Mouse (Mus musculus): ENCODE data around the gene Ubxn1.
"Not testable (repeated sequence)": the region's sequence is repeated elsewhere in the genome, so short reads cannot be mapped to it uniquely, and the experiment has no call there.

Gene Ubxn1

GRCm38 (mm10) chr19:8859018-8859417 is 12.3 kb upstream of the Ubxn1 start:
- DNase-seq = peak; percentile 59 to 61

- no peak for DNase-seq
Measured at GRCm38 (mm10) chr19:8864265-8864664, 7.0 kb upstream of the Ubxn1 start.

- DNase-seq = not testable (repeated sequence)
Measured at GRCm38 (mm10) chr19:8870381-8870780, 915 bp upstream of the Ubxn1 start.

GRCm38 (mm10) chr19:8870838-8871237 is 458 bp upstream of the Ubxn1 start:
- DNase-seq = no peak

GRCm38 (mm10) chr19:8872266-8872840 is 1.1 kb downstream of the Ubxn1 start:
- no peak for DNase-seq

- no peak for DNase-seq
Measured at GRCm38 (mm10) chr19:8875031-8875430, 3.7 kb downstream of the Ubxn1 start.

- peak; percentile 90 to 91 for DNase-seq
Measured at GRCm38 (mm10) chr19:8880311-8881033, 9.2 kb downstream of the Ubxn1 start, which contains the start of gene Uqcc3. Gene Uqcc3 (minus strand): TSS chr19:8880923.

GRCm38 (mm10) chr19:8881034-8881392 is 9.7 kb downstream of the Ubxn1 start:
- no peak for DNase-seq

- DNase-seq = no peak
Measured at GRCm38 (mm10) chr19:8883616-8884015, 12.3 kb downstream of the Ubxn1 start, which contains the start of the genes Lbhd1 and Gm49403. Gene Lbhd1 (plus strand): TSS chr19:8883732. Gene Gm49403 (plus strand): TSS chr19:8883930.

GRCm38 (mm10) chr19:8886916-8887584 is 15.8 kb downstream of the Ubxn1 start:
- no peak for DNase-seq

- no peak for DNase-seq
Measured at GRCm38 (mm10) chr19:8887585-8888463, 16.5 kb downstream of the Ubxn1 start.

- peak; percentile 94 to 95 for DNase-seq
Measured at GRCm38 (mm10) chr19:8888511-8889385, 17.5 kb downstream of the Ubxn1 start, which contains the start of the genes 1810009A15Rik and Gm49416. Gene 1810009A15Rik (plus strand): TSS chr19:8888853. Gene Gm49416 (plus strand): TSS chr19:8888926.

- peak; percentile 87 to 88 for DNase-seq
Measured at GRCm38 (mm10) chr19:8892829-8893766, 21.8 kb downstream of the Ubxn1 start, which contains the start of gene Ints5. Gene Ints5 (plus strand): TSS chr19:8893005.

- DNase-seq = no peak
Measured at GRCm38 (mm10) chr19:8895397-8895960, 24.2 kb downstream of the Ubxn1 start.

- DNase-seq = not testable (repeated sequence)
Measured at GRCm38 (mm10) chr19:8896231-8896630, 24.9 kb downstream of the Ubxn1 start.

GRCm38 (mm10) chr19:8897211-8897864 is 26.0 kb downstream of the Ubxn1 start:
- DNase-seq = not testable (repeated sequence)

GRCm38 (mm10) chr19:8897865-8898495 is 26.7 kb downstream of the Ubxn1 start, which contains the start of gene Ganab:
Gene Ganab (plus strand): TSS chr19:8898071.
- peak; percentile 96 for DNase-seq

GRCm38 (mm10) chr19:8898576-8898975 is 27.3 kb downstream of the Ubxn1 start:
- DNase-seq = peak in 1 of 2 experiments; percentile 14

- DNase-seq = no peak
Measured at GRCm38 (mm10) chr19:8899079-8899478, 27.8 kb downstream of the Ubxn1 start.

All from B cell, adult 2 months (primary cell).